In genomic region chr6:31499836-31500235, GRCm38 (mm10) we compare ENCODE assay signal across 17 mouse cellular contexts.
"Had no signal": no experiment of that assay in that cellular context is flagged by ENCODE, and none has a peak within 500 bp of the region (broad histone marks: within the 10 kb centered on the region; RNA-seq: fewer than 3 reads in every experiment).

No protein-coding gene starts in this region.

- H3K9me3 ChIP-seq: lung, embryonic 15.5 days; megakaryocyte, embryonic 14.5 days; midbrain, embryonic 13.5 days; midbrain, embryonic 15.5 days; neural tube, embryonic 12.5 days; stomach, embryonic 15.5 days had no signal

- H3K27me3 ChIP-seq: lung, embryonic 15.5 days; megakaryocyte, embryonic 14.5 days; midbrain, embryonic 13.5 days; midbrain, embryonic 15.5 days; neural tube, embryonic 12.5 days; stomach, embryonic 15.5 days had no signal

- H3K9ac ChIP-seq: lung, embryonic 15.5 days; midbrain, embryonic 13.5 days; midbrain, embryonic 15.5 days; neural tube, embryonic 12.5 days; stomach, embryonic 15.5 days had no signal

- H3K4me1 ChIP-seq: lung, embryonic 15.5 days; midbrain, embryonic 13.5 days; midbrain, embryonic 15.5 days; neural tube, embryonic 12.5 days; stomach, embryonic 15.5 days had no signal

- H3K4me2 ChIP-seq: lung, embryonic 15.5 days; midbrain, embryonic 11.5 days; midbrain, embryonic 13.5 days; midbrain, embryonic 15.5 days; neural tube, embryonic 12.5 days; stomach, embryonic 15.5 days had no signal

- ATAC-seq: lung, postnatal 0 days; midbrain, embryonic 13.5 days; midbrain, embryonic 15.5 days had no signal

- DNase-seq: lung, adult 2 months; lung, postnatal 14 days; lung, postnatal 36 days; right cerebral cortex, postnatal 14 days; thymus, adult 2 months; thymus, postnatal 25 days; thymus, postnatal 4 days had no signal

- H3K27ac ChIP-seq: lung, embryonic 15.5 days; macrophage; midbrain, embryonic 13.5 days; midbrain, embryonic 15.5 days; neural tube, embryonic 12.5 days; stomach, embryonic 15.5 days; stomach, postnatal 0 days had no signal

- H3K4me3 ChIP-seq: lung, embryonic 15.5 days; megakaryocyte, embryonic 14.5 days; midbrain, embryonic 13.5 days; midbrain, embryonic 15.5 days; neural tube, embryonic 12.5 days; stomach, embryonic 15.5 days had no signal
